Mouse (Mus musculus): ENCODE data around the gene Olfr616. TPM values are rescaled to one million over a fixed set of nuclear protein-coding genes. Genes with fewer than 3 reads are reported as not detected.
"Not testable (repeated sequence)": the region's sequence is repeated elsewhere in the genome, so short reads cannot be mapped to it uniquely, and the experiment has no call there.

Olfr616 gene
- total RNA-seq (2021): not detected

DNA sequence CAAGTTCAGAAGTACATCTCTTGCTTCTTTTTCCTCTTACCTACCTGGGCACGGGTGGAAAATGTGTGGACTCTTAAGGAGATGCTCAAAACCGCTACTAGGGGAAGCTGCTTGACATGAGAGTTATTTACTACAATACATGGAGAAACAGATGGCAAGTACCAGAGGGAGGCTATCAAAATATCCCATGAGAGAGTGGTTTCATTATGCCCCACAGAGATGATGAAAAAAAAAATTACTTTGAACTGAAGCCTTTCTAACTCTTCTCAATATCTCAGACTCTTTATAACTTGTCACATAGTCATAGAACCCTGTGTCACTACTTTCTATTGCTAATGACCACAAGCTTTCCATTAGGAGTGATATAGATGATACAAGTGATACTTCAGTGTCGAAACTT, at the start of gene Olfr616:
TSS of gene Olfr616 (minus strand) at position 101 of the 400 bp plus-strand sequence.
- intact Hi-C loops (cut with DNase I): no loop called here
- DNase-seq (ENCODE audit: low spot score in 2 of 2): peak in 1 of 2 experiments; percentile 11

- intact Hi-C loops (cut with DNase I): no loop called here
- DNase-seq (ENCODE audit: low spot score in 2 of 2): no peak
Observed at GRCm38 (mm10) chr7:103612434-103612833, 43.5 kb upstream of the Olfr616 start, which contains the start of gene Olfr620. Gene Olfr620 (minus strand): TSS chr7:103612534.

DNA sequence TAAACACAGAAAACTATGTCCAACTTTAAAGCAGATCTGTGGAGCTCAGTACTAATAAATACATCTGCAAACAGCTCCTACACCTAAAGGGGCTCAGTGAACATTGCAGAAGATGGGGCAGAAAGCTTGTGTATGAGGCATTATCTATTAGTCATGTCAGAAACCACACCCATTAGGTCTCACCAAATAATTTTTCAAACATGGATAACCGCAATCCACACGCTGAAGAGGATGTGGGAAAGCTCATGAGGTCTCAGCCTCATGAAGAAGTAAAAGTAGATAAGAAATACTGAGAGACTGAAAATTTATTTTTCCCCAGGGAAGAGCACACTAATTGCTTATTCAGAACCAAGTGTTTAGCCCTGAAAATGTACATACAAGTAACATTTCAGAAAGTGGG, 38.5 kb upstream of the Olfr616 start:
- no peak for DNase-seq (ENCODE audit: low spot score in 2 of 2)
- intact Hi-C loops (cut with DNase I): no loop called here

GRCm38 (mm10) chr7:103600275-103600674, 31.3 kb upstream of the Olfr616 start, which contains the start of gene Olfr619:
Gene Olfr619 (plus strand): TSS chr7:103600575.
- intact Hi-C loops (cut with DNase I): no loop called here
- no peak for DNase-seq (ENCODE audit: low spot score in 2 of 2)

DNA sequence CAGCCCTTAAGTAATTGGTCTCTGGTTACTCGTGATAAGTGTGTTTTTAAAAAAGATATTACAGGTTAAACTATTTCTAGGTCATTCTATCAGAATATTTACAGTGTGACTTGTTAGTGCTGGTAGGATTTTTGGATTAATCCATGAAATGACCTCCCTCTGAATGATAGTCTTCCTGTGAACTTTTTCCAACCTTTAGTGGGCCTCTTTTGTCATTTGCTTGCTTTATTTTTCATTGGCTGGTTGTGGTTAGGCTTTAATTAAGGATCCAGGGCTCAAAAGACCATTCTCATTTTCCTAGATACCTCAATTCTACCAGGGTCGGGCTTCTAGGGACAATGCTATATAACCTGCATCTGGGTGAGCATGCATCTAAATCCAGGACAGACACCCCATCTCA, 20.9 kb upstream of the Olfr616 start, which contains the start of gene Olfr618:
TSS of gene Olfr618 (plus strand) at position 301 of the 400 bp plus-strand sequence.
- DNase-seq (ENCODE audit: low spot score in 2 of 2): no peak
- intact Hi-C loops (cut with DNase I): no loop called here

GRCm38 (mm10) chr7:103572761-103573160, 3.8 kb upstream of the Olfr616 start, which contains the start of gene Olfr617:
Gene Olfr617 (plus strand): TSS chr7:103573061.
- DNase-seq (ENCODE audit: low spot score in 2 of 2): no peak
- intact Hi-C loops (cut with DNase I): no loop called here

DNA sequence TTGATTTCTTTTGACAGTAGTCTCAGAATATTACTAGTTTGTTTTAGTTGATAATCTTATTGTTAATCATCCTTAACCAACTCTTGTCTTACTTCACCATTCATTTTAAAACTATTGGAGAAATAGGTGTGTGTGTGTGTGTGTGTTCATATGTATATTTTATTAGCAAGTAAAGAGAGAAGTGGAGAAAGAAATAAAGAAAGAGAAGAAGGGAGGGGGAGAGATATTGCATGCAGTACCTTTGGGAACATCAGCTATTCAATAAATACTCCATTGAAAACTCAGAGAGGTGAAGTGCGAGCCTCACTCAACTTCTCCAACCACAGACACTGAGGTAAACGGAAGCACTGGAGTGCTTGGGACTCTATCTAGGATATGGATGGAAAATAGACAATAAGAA, 13.2 kb downstream of the Olfr616 start, which contains the start of gene Olfr615:
TSS of gene Olfr615 (plus strand) at position 301 of the 400 bp plus-strand sequence.
- intact Hi-C loops (cut with DNase I): no loop called here
- no peak for DNase-seq (ENCODE audit: low spot score in 2 of 2)

DNA sequence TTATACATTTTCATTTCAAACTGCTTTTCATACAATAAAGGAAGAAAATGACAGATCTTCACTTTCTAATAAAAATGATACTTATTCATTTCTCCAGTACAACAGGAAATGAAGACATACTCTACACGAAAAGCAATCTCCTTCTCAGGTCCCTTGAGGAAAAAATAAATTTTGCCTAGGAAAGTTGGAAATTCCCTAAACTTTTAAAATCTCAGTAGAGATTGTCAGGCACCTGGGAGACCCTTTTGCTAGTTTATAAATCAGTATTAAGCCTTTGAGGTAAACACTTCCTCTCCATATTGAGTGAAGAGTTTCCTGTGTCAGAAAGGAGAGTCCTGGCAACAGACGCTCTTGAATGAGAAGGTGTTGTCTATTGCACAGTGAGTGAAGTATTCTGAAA, 21.2 kb downstream of the Olfr616 start, which contains the start of gene Olfr613:
TSS of gene Olfr613 (plus strand) at position 301 of the 400 bp plus-strand sequence.
- intact Hi-C loops (cut with DNase I): no loop called here
- DNase-seq (ENCODE audit: low spot score in 2 of 2): no peak

DNA sequence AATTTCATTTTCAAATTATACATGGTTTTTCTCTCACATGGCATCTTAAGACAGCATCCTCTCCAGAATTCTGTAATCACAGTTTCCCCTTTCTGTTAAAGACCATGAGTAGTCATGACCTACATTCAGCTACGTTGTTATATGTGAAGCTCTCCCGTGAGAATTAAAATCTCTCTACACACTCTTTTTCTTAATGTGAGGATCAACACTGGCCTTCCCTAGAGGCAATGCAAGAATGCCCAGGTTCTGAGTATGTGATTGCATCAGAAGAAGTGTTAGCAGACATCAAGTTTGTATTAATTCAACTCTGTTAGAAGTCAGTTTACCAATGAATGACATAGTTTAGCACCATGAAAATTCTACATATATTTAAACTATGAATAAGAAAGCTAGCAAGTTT, 26.3 kb downstream of the Olfr616 start, which contains the start of gene Olfr612:
TSS of gene Olfr612 (minus strand) at position 101 of the 400 bp plus-strand sequence.
- intact Hi-C loops (cut with DNase I); DNase-seq (ENCODE audit: low spot score in 2 of 2): not testable (repeated sequence)

- intact Hi-C loops (cut with DNase I); DNase-seq (ENCODE audit: low spot score in 2 of 2): not testable (repeated sequence)
Observed at GRCm38 (mm10) chr7:103520746-103521145, 48.2 kb downstream of the Olfr616 start, which contains the start of gene Olfr611. Gene Olfr611 (minus strand): TSS chr7:103520846.

Small RNA genes lying within 50 kb of the gene (microRNA-seq; reads per million reads assigned to microRNA genes)
- gene Gm26506: 0 reads per million in 2 experiments

Other genes with a start within 250 kb of the Olfr616 start
- not detected for gene Olfr598, start 245.6 kb downstream of the Olfr616 start, total RNA-seq (2021)
- gene Olfr599, start 233.2 kb downstream of the Olfr616 start, total RNA-seq (2021): not detected
- gene Olfr600, start 219.5 kb downstream of the Olfr616 start, total RNA-seq (2021): not detected
- not detected for gene Olfr601, start 206.5 kb downstream of the Olfr616 start, total RNA-seq (2021)
- not detected for gene Olfr603, start 183.0 kb downstream of the Olfr616 start, total RNA-seq (2021)
- not detected for gene Usp17lc, start 154.1 kb downstream of the Olfr616 start, total RNA-seq (2021)
- gene Olfr605, start 123.7 kb downstream of the Olfr616 start, total RNA-seq (2021): not detected
- not detected for gene Olfr606, start 120.1 kb downstream of the Olfr616 start, total RNA-seq (2021)
- not detected for gene Olfr607, start 105.0 kb downstream of the Olfr616 start, total RNA-seq (2021)
- not detected for gene Olfr608, start 99.3 kb downstream of the Olfr616 start, total RNA-seq (2021)
- not detected for gene Olfr609, start 71.1 kb downstream of the Olfr616 start, total RNA-seq (2021)
- gene Olfr610, start 57.0 kb downstream of the Olfr616 start, total RNA-seq (2021): not detected
- not detected for gene Olfr611, start 48.3 kb downstream of the Olfr616 start, total RNA-seq (2021)
- gene Olfr612, start 26.4 kb downstream of the Olfr616 start, total RNA-seq (2021): not detected
- gene Olfr613, start 21.1 kb downstream of the Olfr616 start, total RNA-seq (2021): not detected
- not detected for gene Olfr615, start 13.1 kb downstream of the Olfr616 start, total RNA-seq (2021)
- not detected for gene Olfr617, start 3.9 kb upstream of the Olfr616 start, total RNA-seq (2021)
- not detected for gene Olfr618, start 21.0 kb upstream of the Olfr616 start, total RNA-seq (2021)
- gene Olfr619, start 31.4 kb upstream of the Olfr616 start, total RNA-seq (2021): not detected
- not detected for gene Olfr620, start 43.4 kb upstream of the Olfr616 start, total RNA-seq (2021)
- gene Olfr622, start 73.6 kb upstream of the Olfr616 start, total RNA-seq (2021): not detected
- not detected for gene Olfr623, start 94.6 kb upstream of the Olfr616 start, total RNA-seq (2021)
- gene Olfr624, start 102.0 kb upstream of the Olfr616 start, total RNA-seq (2021): under 1 TPM in 1 of 2 experiments, not detected in 1; 0.07 TPM
- gene Olfr625-ps1, start 113.6 kb upstream of the Olfr616 start, total RNA-seq (2021): not detected
- not detected for gene Olfr243, start 145.5 kb upstream of the Olfr616 start, total RNA-seq (2021)
- not detected for gene Olfr628, start 161.2 kb upstream of the Olfr616 start, total RNA-seq (2021)
- not detected for gene Olfr629, start 175.8 kb upstream of the Olfr616 start, total RNA-seq (2021)
- gene Olfr630, start 188.2 kb upstream of the Olfr616 start, total RNA-seq (2021): not detected
- gene Olfr69, start 202.5 kb upstream of the Olfr616 start, total RNA-seq (2021): not detected
- gene Olfr68, start 210.6 kb upstream of the Olfr616 start, total RNA-seq (2021): not detected
- not detected for gene Olfr67, start 222.7 kb upstream of the Olfr616 start, total RNA-seq (2021)
- gene Hbb-bt, start 244.9 kb upstream of the Olfr616 start, total RNA-seq (2021): 10 to 100 TPM; 78.9 to 84.4 TPM